Mouse (Mus musculus) urinary bladder, postnatal 36 days (tissue): Measurements from ENCODE around the gene Kmt2a.

Experiments
- DNase-seq, 2 experiments: peaks; one replicate each; pipeline ENCODE4 v3.0.0; 2022; ENCODE audit warnings: low spot score in 2 of 2, mixed read lengths in 1 of 2

Gene Kmt2a

GRCm38 (mm10) chr9:44881221-44881871 is at the start of gene Kmt2a:
Kmt2a (minus strand) TSS chr9:44881296.
- peak; percentile 98 for DNase-seq

GRCm38 (mm10) chr9:44921543-44921942 is 40.4 kb upstream of the Kmt2a start:
- DNase-seq = no peak

GRCm38 (mm10) chr9:44921123-44921468 is 40.0 kb upstream of the Kmt2a start:
- peak in 1 of 2 experiments; percentile 65 for DNase-seq

- peak; percentile 78 to 81 for DNase-seq
These were observed 39.5 kb upstream of the Kmt2a start, which contains the start of gene Atp5l for GRCm38 (mm10) chr9:44920374-44921122. Atp5l (minus strand) TSS chr9:44920742.

- DNase-seq = no peak
These were observed 38.5 kb upstream of the Kmt2a start for GRCm38 (mm10) chr9:44919606-44920005.

GRCm38 (mm10) chr9:44916196-44916595 is 35.1 kb upstream of the Kmt2a start:
- DNase-seq = peak; percentile 17 to 27

- DNase-seq = no peak
These were observed 33.6 kb upstream of the Kmt2a start for GRCm38 (mm10) chr9:44914706-44915105.

GRCm38 (mm10) chr9:44911365-44911764 is 30.3 kb upstream of the Kmt2a start:
- DNase-seq = no peak

GRCm38 (mm10) chr9:44905620-44906019 is 24.5 kb upstream of the Kmt2a start:
- DNase-seq = peak; percentile 19 to 42

- DNase-seq = peak; percentile 73 to 82
These were observed 23.9 kb upstream of the Kmt2a start for GRCm38 (mm10) chr9:44904964-44905363.

GRCm38 (mm10) chr9:44903856-44904255 is 22.8 kb upstream of the Kmt2a start:
- DNase-seq = no peak

- DNase-seq = no peak
These were observed 19.3 kb upstream of the Kmt2a start for GRCm38 (mm10) chr9:44900402-44900801.

- no peak for DNase-seq
These were observed 18.6 kb upstream of the Kmt2a start for GRCm38 (mm10) chr9:44899716-44900115.

GRCm38 (mm10) chr9:44897024-44897423 is 15.9 kb upstream of the Kmt2a start:
- no peak for DNase-seq

GRCm38 (mm10) chr9:44892664-44893063 is 11.6 kb upstream of the Kmt2a start:
- DNase-seq = no peak

GRCm38 (mm10) chr9:44891210-44891609 is 10.1 kb upstream of the Kmt2a start:
- no peak for DNase-seq

GRCm38 (mm10) chr9:44890122-44890521 is 9.0 kb upstream of the Kmt2a start:
- DNase-seq = no peak

GRCm38 (mm10) chr9:44888114-44888624 is 7.1 kb upstream of the Kmt2a start:
- no peak for DNase-seq

GRCm38 (mm10) chr9:44882981-44883569 is 2.0 kb upstream of the Kmt2a start:
- no peak for DNase-seq

GRCm38 (mm10) chr9:44882436-44882980 is 1.4 kb upstream of the Kmt2a start:
- peak; percentile 11 to 23 for DNase-seq

GRCm38 (mm10) chr9:44881941-44882435 is 892 bp upstream of the Kmt2a start:
- peak; percentile 47 to 67 for DNase-seq
